Mouse (Mus musculus): Measurements from ENCODE around the gene Ncor2.

DNA sequence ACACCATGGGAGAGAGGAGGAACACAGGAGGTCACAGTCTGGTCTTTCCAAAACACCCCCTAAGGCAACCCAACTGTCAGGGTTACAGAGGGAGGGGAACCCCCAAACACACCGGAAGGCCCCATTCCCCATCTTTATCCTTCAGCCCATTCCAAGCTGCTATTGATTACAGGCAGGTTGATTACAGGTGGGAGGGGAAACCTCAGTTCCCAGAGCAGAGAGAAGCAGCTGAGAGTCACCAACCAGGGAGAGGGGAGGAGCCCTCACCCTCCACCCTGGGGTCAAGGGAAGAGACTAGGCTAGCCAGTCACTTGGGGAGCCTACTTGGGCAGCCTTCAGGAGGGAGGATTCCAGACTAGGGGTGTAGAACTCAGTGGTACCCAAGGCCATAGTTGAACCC, 5.2 kb downstream of the Ncor2 start:
- TF ChIP-seq GATA1 (IDR thresholded peaks at IDR 0.05; ENCODE audit: low read length) (no peak), TAL1 (IDR thresholded peaks at IDR 0.05; ENCODE audit: low read length) (no peak)
